Mouse (Mus musculus): ENCODE measurements around the gene Coq8a. TPM values are rescaled to one million over a fixed set of nuclear protein-coding genes. Genes with fewer than 3 reads are reported as not detected.

The Coq8a gene
- polyA plus RNA-seq, 1 experiment, result 179 TPM

DNA sequence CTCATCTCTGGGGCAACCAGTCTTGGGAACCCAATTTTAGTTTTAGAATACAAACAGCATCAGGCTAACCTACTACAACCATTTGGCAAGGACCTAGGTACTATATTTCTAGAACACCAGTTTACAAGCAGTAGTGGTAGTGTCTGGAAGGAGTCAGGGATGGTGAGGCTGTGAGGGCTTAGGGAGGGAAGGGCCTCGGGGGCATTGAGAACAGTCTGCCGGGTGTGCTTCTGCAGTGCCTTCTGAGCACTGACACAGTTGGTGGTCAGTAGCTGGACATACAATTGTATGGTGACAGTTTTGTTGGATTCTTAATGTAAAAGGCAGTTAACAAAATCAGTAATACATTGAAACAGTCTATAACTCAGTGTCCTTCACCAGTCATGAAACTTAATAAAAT is 38.9 kb downstream of the Coq8a start:
- 72% methylated on average over 2 of the region's 2 CpGs for WGBS
- H3K27me3 ChIP-seq (replicated peaks; ENCODE audit: control insufficient read depth, insufficient read depth, low read length), result no peaks in the 10 kb centered on the region
- H3K27ac ChIP-seq (ENCODE audit: insufficient read depth, low read depth, low read length), result no peak overlapping the region
- H3K4me1 ChIP-seq (ENCODE audit: control insufficient read depth, insufficient read depth, low read length), result no peaks in the 10 kb centered on the region
- no peaks in the 10 kb centered on the region; the same call in 1 of the 2 replicates for H3K36me3 ChIP-seq (ENCODE audit: control insufficient read depth, insufficient read depth, low read length)
- TF ChIP-seq CTCF (conservative IDR thresholded peaks at IDR 0.05; ENCODE audit: insufficient read depth, insufficient read length, low read depth, low read length) (no peak), POLR2A (IDR thresholded peaks at IDR 0.05; ENCODE audit: low read depth, low read length) (no peak)
- DNase-seq, result no peak
- no peak overlapping the region for H3K4me3 ChIP-seq (ENCODE audit: insufficient read depth, low read depth, low read length)

DNA sequence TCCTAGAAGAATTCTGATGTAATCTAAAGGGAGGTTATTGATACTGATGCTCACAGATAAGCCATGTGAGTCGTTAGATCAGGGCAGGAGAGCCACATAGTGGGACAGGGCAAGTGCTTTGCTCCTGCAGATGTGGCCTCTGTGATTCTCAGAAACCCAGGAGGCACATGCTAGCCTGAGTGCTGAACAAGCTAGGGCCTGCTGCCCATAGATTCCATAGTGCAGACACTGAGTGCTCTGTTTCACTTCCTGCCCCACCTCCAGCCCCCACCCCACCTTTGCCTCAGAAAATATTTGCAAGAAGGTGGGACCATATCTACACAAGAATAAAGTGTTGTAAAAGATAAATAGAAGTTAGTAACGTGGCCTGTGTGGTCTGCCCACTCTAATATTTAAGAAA is 40.8 kb downstream of the Coq8a start:
- no peak for DNase-seq
- no peaks in the 10 kb centered on the region; the same call in none of the 2 replicates for H3K36me3 ChIP-seq (ENCODE audit: control insufficient read depth, insufficient read depth, low read length)
- no peaks in the 10 kb centered on the region for H3K4me1 ChIP-seq (ENCODE audit: control insufficient read depth, insufficient read depth, low read length)
- no peak overlapping the region for H3K27ac ChIP-seq (ENCODE audit: insufficient read depth, low read depth, low read length)
- no peaks in the 10 kb centered on the region for H3K27me3 ChIP-seq (replicated peaks; ENCODE audit: control insufficient read depth, insufficient read depth, low read length)
- 78% methylated on average over 2 of the region's 2 CpGs for WGBS
- TF ChIP-seq POLR2A (IDR thresholded peaks at IDR 0.05; ENCODE audit: low read depth, low read length), result no peak
- no peak for TF ChIP-seq CTCF (conservative IDR thresholded peaks at IDR 0.05; ENCODE audit: insufficient read depth, insufficient read length, low read depth, low read length)
- H3K4me3 ChIP-seq (ENCODE audit: insufficient read depth, low read depth, low read length), result no peak overlapping the region

DNA sequence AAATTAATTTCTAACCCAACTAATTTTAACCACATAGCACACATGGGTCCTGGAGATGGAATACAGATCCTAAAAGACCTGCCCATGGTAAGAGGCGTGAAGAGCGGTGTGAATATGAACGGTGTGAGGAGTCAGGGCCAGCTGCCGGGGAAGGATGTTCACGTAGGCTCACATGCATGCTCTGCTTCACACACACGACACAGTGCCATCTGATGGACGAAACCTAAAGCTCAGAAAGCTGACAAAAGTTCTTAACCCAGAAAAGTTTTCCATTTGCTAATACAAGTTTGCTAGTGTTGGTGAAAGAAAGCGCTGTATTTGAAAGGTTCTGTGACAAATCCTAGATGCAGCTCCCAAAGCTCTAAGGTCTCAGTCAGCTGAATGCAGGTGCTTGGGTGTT is 48.2 kb downstream of the Coq8a start:
- 82% methylated on average over 8 of the region's 8 CpGs for WGBS
- Histone ChIP-seq H3K36me3 (ENCODE audit: control insufficient read depth, insufficient read depth, low read length) (peaks cover 6% of the 10 kb centered on the region), H3K27me3 (replicated peaks; ENCODE audit: control insufficient read depth, insufficient read depth, low read length) (no peaks in the 10 kb centered on the region), H3K4me1 (ENCODE audit: control insufficient read depth, insufficient read depth, low read length) (no peaks in the 10 kb centered on the region), H3K27ac (ENCODE audit: insufficient read depth, low read depth, low read length) (no peak overlapping the region), H3K4me3 (ENCODE audit: insufficient read depth, low read depth, low read length) (no peak overlapping the region)
- no peak for DNase-seq
- TF ChIP-seq POLR2A (IDR thresholded peaks at IDR 0.05; ENCODE audit: low read depth, low read length) (no peak), CTCF (conservative IDR thresholded peaks at IDR 0.05; ENCODE audit: insufficient read depth, insufficient read length, low read depth, low read length) (no peak)

DNA sequence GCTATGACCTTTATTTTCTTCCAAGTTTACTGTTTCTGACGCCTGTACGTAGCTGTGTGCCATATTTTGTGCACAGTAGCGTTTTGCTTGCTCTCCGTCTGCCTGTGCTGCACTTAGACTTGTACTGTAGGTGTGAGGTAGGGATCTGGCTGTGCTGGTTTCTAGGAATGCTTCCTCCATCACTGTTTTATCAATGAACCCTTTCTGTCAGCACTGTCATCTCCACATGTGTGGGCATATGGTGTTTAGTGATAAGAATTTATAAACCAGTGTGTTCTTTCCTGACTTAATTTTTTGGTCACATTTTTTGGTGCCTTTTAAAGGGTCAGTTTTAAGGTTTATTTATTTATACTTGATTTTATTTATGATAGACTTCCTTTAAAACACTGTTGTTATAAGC is 50.8 kb downstream of the Coq8a start:
- peaks cover 6% of the 10 kb centered on the region for H3K36me3 ChIP-seq (ENCODE audit: control insufficient read depth, insufficient read depth, low read length)
- H3K27me3 ChIP-seq (replicated peaks; ENCODE audit: control insufficient read depth, insufficient read depth, low read length), result no peaks in the 10 kb centered on the region
- no peak overlapping the region for H3K4me3 ChIP-seq (ENCODE audit: insufficient read depth, low read depth, low read length)
- 93% methylated on average over 4 of the region's 4 CpGs for WGBS
- TF ChIP-seq CTCF (conservative IDR thresholded peaks at IDR 0.05; ENCODE audit: insufficient read depth, insufficient read length, low read depth, low read length) (no peak), POLR2A (IDR thresholded peaks at IDR 0.05; ENCODE audit: low read depth, low read length) (no peak)
- no peak overlapping the region for H3K27ac ChIP-seq (ENCODE audit: insufficient read depth, low read depth, low read length)
- no peak for DNase-seq
- H3K4me1 ChIP-seq (ENCODE audit: control insufficient read depth, insufficient read depth, low read length), result no peaks in the 10 kb centered on the region

DNA sequence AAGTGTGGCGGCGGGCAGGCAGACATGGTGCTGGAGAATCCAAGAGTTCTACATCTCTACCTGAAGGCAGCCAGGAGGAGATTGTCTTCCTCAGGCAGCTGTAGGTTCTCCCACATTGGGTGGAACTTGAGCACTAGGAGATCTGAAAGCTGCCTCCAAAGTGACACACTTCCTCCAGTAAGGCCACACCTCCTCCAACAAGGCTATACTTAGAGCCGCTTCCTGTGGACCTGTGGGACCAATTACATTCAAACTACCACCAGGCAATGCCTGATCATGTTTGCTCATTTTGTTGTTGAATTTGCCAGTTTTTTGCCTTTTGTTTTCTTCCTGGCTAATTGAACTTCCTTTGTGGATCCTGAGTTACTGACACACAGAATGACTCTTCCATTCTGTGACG is 51.4 kb downstream of the Coq8a start:
- Histone ChIP-seq H3K4me1 (ENCODE audit: control insufficient read depth, insufficient read depth, low read length) (no peaks in the 10 kb centered on the region), H3K27ac (ENCODE audit: insufficient read depth, low read depth, low read length) (no peak overlapping the region), H3K36me3 (ENCODE audit: control insufficient read depth, insufficient read depth, low read length) (peaks cover 6% of the 10 kb centered on the region), H3K4me3 (ENCODE audit: insufficient read depth, low read depth, low read length) (no peak overlapping the region), H3K27me3 (replicated peaks; ENCODE audit: control insufficient read depth, insufficient read depth, low read length) (no peaks in the 10 kb centered on the region)
- no peak for DNase-seq
- WGBS, result 77% methylated on average over 4 of the region's 4 CpGs
- no peak for TF ChIP-seq CTCF (conservative IDR thresholded peaks at IDR 0.05; ENCODE audit: insufficient read depth, insufficient read length, low read depth, low read length)
- no peak for TF ChIP-seq POLR2A (IDR thresholded peaks at IDR 0.05; ENCODE audit: low read depth, low read length)

DNA sequence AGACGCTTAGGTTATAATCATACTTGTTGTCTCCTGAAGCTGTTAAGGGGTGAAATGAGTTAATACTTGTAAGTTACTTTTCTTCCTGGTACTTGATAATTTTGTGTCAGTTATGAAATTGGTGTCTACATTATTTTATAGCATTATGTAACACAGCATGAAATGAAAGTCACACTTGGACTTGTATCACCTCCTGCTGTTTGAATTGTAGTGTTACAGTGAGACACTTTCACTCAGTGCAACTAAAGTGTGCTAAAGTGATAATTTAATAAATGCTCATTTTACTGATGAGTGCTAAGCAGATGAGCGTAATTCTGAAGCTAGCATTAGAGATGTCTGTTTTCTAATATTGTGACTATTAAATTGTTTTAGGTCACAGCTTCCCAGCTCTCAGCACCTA is 58.4 kb downstream of the Coq8a start:
- no peak overlapping the region for H3K27ac ChIP-seq (ENCODE audit: insufficient read depth, low read depth, low read length)
- 97% methylated on average over 2 of the region's 2 CpGs for WGBS
- H3K36me3 ChIP-seq (ENCODE audit: control insufficient read depth, insufficient read depth, low read length), result no peaks in the 10 kb centered on the region; the same call in 1 of the 2 replicates
- H3K4me3 ChIP-seq (ENCODE audit: insufficient read depth, low read depth, low read length), result no peak overlapping the region
- TF ChIP-seq CTCF (conservative IDR thresholded peaks at IDR 0.05; ENCODE audit: insufficient read depth, insufficient read length, low read depth, low read length) (no peak), POLR2A (IDR thresholded peaks at IDR 0.05; ENCODE audit: low read depth, low read length) (no peak)
- no peak for DNase-seq
- no peaks in the 10 kb centered on the region for H3K27me3 ChIP-seq (replicated peaks; ENCODE audit: control insufficient read depth, insufficient read depth, low read length)
- H3K4me1 ChIP-seq (ENCODE audit: control insufficient read depth, insufficient read depth, low read length), result no peaks in the 10 kb centered on the region

DNA sequence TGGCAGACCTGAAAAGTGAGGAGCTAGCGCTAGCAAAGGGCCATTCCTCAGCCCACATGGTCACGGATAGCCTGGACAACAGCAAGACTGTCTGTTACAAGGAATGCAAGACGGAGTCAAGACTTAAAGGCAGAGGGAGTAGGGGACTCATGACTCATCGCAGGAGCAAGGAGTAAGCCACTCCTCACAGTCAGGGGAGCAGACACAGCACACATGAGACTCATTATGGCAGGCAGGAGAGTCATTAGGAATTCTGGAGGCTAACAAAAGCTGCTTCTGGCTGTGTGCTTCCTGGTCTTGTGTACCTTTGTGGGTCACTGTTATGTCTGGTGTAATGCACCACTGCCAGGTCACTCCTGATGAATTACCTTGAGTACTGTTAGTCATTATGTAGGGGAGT is 60.2 kb downstream of the Coq8a start:
- DNase-seq, result no peak
- 90% methylated on average over 4 of the region's 4 CpGs for whole genome bisulfite sequencing
- TF ChIP-seq POLR2A (IDR thresholded peaks at IDR 0.05; ENCODE audit: low read depth, low read length) (no peak), CTCF (conservative IDR thresholded peaks at IDR 0.05; ENCODE audit: insufficient read depth, insufficient read length, low read depth, low read length) (no peak)
- Histone ChIP-seq H3K4me3 (ENCODE audit: insufficient read depth, low read depth, low read length) (no peak overlapping the region), H3K27ac (ENCODE audit: insufficient read depth, low read depth, low read length) (no peak overlapping the region), H3K27me3 (replicated peaks; ENCODE audit: control insufficient read depth, insufficient read depth, low read length) (no peaks in the 10 kb centered on the region), H3K36me3 (ENCODE audit: control insufficient read depth, insufficient read depth, low read length) (no peaks in the 10 kb centered on the region; the same call in none of the 2 replicates), H3K4me1 (ENCODE audit: control insufficient read depth, insufficient read depth, low read length) (no peaks in the 10 kb centered on the region)

DNA sequence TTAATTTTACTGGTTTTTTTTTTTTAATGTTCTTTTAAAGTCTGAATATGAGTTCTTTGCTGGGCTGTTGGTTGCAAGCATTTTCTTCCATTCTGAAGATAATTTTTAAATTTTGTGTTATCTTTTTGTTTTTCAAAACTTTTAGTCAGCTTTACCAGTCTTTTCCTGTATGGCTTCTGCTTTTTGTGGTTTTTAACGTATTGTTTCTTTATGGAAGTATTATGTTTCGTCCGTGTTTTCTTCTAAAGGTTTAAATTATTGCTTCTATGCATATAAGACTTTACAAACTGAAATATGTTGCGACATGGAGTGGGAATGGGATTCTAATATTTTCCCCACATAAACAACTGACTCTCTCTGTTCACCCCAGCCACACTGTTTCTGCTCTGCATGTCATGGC is 67.2 kb downstream of the Coq8a start:
- H3K27ac ChIP-seq (ENCODE audit: insufficient read depth, low read depth, low read length), result no peak overlapping the region
- H3K4me1 ChIP-seq (ENCODE audit: control insufficient read depth, insufficient read depth, low read length), result no peaks in the 10 kb centered on the region
- no peaks in the 10 kb centered on the region for H3K27me3 ChIP-seq (replicated peaks; ENCODE audit: control insufficient read depth, insufficient read depth, low read length)
- H3K36me3 ChIP-seq (ENCODE audit: control insufficient read depth, insufficient read depth, low read length), result no peaks in the 10 kb centered on the region; the same call in 1 of the 2 replicates
- H3K4me3 ChIP-seq (ENCODE audit: insufficient read depth, low read depth, low read length), result no peak overlapping the region
- WGBS, result 92% methylated on average over 4 of the region's 4 CpGs
- TF ChIP-seq CTCF (conservative IDR thresholded peaks at IDR 0.05; ENCODE audit: insufficient read depth, insufficient read length, low read depth, low read length), result no peak
- no peak for TF ChIP-seq POLR2A (IDR thresholded peaks at IDR 0.05; ENCODE audit: low read depth, low read length)
- DNase-seq, result no peak
